Mouse (Mus musculus) gastrocnemius, postnatal 36 days (tissue): ENCODE data around the gene Olfr411. TPM values are rescaled to one million over a fixed set of nuclear protein-coding genes. Genes with fewer than 3 reads are reported as not detected.

Experiments
- DNase-seq, 2 experiments: peaks; one replicate each; pipeline ENCODE4 v3.0.0; 2022
- intact Hi-C: fragments of 180-260 bp; cut with DNase I; formaldehyde crosslinking; loops from one replicate; pipeline ENCODE4 v1.15.1; 2025
- long read RNA-seq, 2 experiments: library from polyadenylated mRNA; stranded (forward); transcript quantifications; one replicate each; pipeline ENCODE4 v2.0.0; 2021
- total RNA-seq, 2 experiments: library from RNA; stranded (reverse); gene quantifications; 2 replicates each; pipeline ENCODE4 v1.2.3; 2021

Gene Olfr411
- total RNA-seq: not detected
- long read RNA-seq, experiment 1: 0 reads
- long read RNA-seq, experiment 2: 0 reads

DNA sequence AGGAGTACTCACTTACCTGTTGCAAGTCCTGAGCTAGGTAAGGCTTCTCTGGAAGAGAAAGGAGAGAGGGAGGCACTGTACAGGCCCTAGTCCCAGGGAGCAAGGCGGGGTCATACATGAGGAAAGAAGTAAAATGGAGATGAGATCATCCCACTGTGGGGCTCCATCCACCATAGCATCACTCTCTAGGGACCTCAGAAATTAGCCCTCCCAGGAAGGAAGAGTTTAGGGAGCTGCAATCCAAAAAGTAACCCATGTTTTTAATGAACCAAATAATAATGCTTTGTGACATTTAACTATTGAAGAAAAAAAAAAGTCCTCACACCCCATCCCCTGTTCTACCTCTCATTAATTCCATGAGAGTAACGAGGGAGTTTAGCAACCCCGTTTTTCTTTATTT lies at the start of gene Olfr411:
TSS of gene Olfr411 (minus strand) at position 101 of the 400 bp plus-strand sequence.
- intact Hi-C loops: no loop called here
- no peak for DNase-seq

DNA sequence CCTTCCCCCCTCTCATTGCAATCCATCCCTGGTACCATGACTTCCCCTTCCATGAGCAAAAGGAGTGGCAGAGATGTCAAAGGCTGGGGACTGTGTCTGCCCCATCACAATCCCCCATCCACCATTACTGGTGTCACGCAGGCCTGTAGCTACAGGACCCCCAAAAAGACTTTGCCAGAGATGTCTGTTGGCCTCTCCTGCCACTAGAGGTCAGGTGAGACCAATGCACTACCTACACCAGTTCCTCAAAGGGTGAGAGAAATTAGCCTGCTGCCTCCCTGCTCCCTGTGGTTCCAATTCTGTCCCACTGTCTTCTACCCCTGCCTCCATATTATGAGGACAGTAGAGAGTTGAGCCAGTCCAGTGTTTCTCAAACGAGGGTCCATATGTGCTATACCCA lies 49.7 kb upstream of the Olfr411 start:
- no peak for DNase-seq
- intact Hi-C loops: loop anchor here (2.0 to 5.0 kb wide), 3 partner anchors 63 to 145 kb away; no protein-coding TSS in a partner anchor

GRCm38 (mm10) chr11:74395583-74395982 lies 43.1 kb upstream of the Olfr411 start:
- DNase-seq: no peak
- intact Hi-C loops: loop anchor here (10.0 kb wide), 1 partner anchor 1571 kb away; no protein-coding TSS in a partner anchor

DNA sequence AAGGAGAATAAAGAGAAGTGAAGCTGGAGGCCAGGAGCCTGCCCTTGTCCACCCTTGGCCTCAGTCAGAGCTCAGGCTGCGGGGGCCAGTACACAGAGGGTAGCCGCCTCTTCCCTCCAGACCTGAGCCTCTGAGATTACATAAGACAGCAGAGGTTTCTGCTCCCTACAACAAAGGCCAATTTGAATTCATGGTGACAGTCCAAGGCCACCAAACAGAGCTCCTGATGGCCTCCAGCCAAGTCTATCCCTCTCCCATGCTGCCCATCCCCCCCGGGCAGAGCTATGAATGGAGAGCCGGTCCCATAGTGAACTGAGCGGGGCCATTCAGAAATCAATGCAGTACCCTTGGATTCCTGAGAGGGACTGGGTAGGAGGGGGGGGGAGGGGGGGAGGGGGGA lies 41.0 kb upstream of the Olfr411 start:
- intact Hi-C loops: loop anchor here (10.0 kb wide), 1 partner anchor 1569 kb away; no protein-coding TSS in a partner anchor
- DNase-seq: no peak

GRCm38 (mm10) chr11:74392903-74393302 lies 40.5 kb upstream of the Olfr411 start:
- intact Hi-C loops: loop anchor here (10.0 kb wide), 1 partner anchor 1568 kb away; no protein-coding TSS in a partner anchor
- DNase-seq: no peak

GRCm38 (mm10) chr11:74391899-74392298 lies 39.4 kb upstream of the Olfr411 start:
- intact Hi-C loops: loop anchor here (10.0 kb wide), 1 partner anchor 1567 kb away; no protein-coding TSS in a partner anchor
- DNase-seq: no peak

DNA sequence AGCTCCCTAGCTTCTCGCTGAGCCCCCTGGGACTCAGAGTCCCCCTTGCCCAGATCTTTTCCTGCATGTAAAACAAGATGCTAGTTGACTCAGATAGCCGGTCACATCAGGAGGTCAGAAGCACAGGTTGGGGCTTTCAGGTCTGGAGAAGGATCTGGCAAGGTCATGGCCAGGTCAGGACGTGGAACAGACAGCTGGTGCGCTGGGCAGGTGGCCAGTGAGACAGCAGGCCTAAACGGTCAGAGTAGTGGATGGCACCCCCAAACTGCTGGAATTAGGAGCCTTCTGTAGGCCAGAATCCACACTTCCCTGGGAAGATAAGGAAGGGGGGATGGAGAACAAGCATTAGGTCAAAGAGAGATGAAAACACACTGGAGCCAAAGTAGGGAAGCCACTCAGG lies 34.8 kb upstream of the Olfr411 start:
- intact Hi-C loops: no loop called here
- no peak for DNase-seq

DNA sequence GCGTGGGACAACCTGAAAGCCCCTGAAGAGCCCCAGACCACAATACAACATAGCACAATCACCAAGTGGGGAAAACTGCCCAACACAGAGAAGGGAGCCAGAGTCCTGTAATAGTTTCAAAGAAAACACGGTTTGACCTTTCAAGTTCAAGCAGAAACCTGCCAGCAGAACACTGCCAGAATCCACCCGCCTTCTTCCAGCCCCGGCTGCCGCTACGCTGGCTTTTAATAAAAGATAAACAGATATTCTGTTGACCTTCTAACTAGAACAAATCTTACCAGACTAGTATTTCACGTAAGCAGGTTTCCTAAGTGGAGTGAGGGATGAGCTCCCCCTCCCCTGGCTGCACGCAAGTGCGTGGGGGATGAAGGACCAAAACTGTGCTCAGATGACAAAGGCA lies 33.2 kb upstream of the Olfr411 start:
- no peak for DNase-seq
- intact Hi-C loops: no loop called here

GRCm38 (mm10) chr11:74379166-74379873 lies 26.9 kb upstream of the Olfr411 start:
- no peak for DNase-seq
- intact Hi-C loops: loop anchor here (5.0 kb wide), 1 partner anchor 168 kb away; no protein-coding TSS in a partner anchor

DNA sequence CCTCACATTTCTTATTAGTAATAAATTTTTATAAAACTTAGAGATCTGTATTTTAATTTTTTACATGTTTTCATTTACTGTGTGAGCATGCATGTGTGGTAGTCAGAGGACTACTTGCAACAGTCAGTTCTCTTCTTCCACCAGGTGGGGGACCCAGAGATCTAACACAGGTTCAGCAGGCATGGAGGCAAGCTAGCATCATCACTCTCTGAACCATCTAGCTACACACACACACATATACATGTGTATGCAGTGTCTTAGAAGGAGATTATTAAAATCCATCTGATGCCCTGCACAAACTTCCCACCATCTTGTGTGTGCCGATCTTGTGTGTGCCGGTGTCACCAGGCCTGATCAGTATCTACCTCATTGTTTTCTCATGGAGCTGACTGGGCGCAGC lies 24.4 kb upstream of the Olfr411 start:
- intact Hi-C loops: loop anchor here (2.0 to 5.0 kb wide), 2 partner anchors 150 to 170 kb away; no protein-coding TSS in a partner anchor
- DNase-seq: peak in 1 of 2 experiments; percentile 31

DNA sequence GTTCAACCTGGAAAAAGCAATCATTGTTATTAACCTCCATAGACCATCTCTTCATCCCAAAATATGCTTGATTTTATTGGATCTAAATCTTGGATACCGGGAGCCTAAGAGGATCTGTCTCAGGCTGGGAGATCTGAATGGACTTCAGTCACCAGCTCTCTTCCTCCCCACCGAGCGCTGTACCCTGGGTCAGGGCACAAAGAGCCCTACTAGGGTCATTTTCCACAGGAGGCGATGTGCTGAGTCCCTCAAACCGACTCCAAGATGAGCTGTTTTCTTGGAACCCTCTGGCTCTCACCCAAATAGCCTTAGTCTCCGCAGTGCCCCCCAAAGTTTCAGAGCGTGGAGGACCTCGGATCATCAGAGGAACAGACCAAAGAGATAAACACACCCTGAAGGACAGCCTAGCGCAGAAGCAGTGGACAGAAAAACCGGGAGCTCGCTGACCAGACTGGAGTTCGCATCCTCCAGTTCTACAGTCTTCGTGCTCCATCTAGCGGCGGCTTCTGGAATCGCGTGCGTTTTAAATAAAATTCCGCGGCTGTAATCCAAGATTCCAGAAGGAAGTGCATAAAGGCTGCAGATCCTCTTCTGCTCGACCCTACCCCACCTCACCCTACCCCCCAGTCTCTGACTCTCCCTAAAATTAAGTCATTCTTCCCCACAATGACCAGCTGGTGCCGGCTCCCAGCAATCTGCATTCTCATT lies 19.1 kb upstream of the Olfr411 start:
- peak; percentile 38 to 70 for DNase-seq
- intact Hi-C loops: no loop called here

DNA sequence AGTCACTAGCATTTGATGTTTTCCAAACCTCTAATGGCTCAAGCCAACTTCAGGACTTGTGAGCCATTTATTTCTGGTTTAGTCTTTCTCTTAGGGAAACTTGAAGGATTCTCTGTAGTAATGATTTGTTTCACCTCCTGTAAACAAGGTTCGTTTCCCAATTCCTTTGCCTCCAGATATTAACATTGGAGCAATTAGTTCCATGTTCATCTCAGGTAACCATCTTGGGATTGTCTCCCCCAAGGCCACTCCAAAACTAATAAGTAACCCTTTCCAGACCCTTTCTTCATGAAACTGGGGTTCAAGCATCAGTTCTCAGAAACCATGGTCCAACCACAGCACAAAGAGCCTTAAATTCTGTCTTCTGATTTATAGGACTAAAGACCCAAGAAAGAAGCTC lies 9.3 kb upstream of the Olfr411 start, which contains the start of gene Olfr412:
TSS of gene Olfr412 (plus strand) at position 301 of the 400 bp plus-strand sequence.
- no peak for DNase-seq
- intact Hi-C loops: no loop called here

GRCm38 (mm10) chr11:74337931-74338330 lies 14.5 kb downstream of the Olfr411 start, which contains the start of gene Olfr410:
Gene Olfr410 (minus strand): TSS chr11:74338031.
- intact Hi-C loops: no loop called here
- no peak for DNase-seq

DNA sequence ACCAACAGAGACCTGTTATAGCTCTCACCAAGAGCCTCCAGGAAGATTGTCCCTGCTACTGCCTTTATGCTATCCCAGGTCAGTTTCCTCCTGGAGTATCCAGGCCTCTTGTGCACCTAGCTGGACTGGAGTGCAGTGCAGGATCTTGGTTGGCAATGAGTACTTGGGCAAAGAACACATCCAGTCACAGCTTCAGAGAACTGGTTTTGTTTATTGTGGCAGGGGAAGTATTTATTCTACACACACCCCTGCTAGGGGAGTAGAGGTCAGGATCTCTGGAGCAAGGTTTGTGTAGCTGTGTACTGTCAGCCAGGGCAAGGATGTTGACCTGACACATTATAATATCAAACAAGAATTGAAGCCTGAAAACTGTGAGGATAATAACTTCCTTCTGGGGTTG lies 23.7 kb downstream of the Olfr411 start:
- intact Hi-C loops: no loop called here
- no peak for DNase-seq

DNA sequence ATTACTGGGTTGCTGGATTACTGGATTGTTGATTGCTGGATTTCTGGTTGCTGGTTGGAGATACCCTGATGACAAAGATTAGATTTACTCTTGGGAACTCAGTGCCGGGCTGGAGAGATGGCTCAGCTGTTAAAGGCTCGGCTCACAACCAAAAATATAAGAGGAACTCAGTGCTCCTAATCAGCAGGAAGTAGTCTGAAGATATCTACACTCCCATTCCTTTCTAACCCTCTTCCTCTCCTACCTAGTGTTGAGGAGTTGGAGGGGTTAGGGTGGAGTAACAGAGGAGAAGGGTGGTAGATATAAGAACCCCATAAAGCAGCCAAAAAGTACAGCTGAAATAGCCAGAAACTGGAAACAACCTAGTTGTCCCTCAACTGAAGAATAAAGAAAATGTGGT lies 26.4 kb downstream of the Olfr411 start:
- intact Hi-C loops: no loop called here

More for the DNA sequence above, 26.4 kb downstream of the Olfr411 start:
- DNase-seq: no peak

Other genes starting within 250 kb of the Olfr411 start
- gene Olfr401, start 238.9 kb downstream of the Olfr411 start, total RNA-seq: not detected
- not detected for gene Olfr402, start 199.1 kb downstream of the Olfr411 start, total RNA-seq
- not detected for gene Olfr403, start 166.4 kb downstream of the Olfr411 start, total RNA-seq
- not detected for gene Olfr43, start 141.3 kb downstream of the Olfr411 start, total RNA-seq
- gene Olfr406, start 92.8 kb downstream of the Olfr411 start, total RNA-seq: not detected
- gene Olfr59, start 68.9 kb downstream of the Olfr411 start, total RNA-seq: not detected
- gene Olfr410, start 14.6 kb downstream of the Olfr411 start, total RNA-seq: not detected
- not detected for gene Olfr412, start 9.4 kb upstream of the Olfr411 start, total RNA-seq